Mouse (Mus musculus) left cerebral cortex, postnatal 36 days (tissue): ENCODE data around the gene Spon1. TPM values are rescaled to one million over a fixed set of nuclear protein-coding genes. Genes with fewer than 3 reads are reported as not detected.

Experiments used
- DNase-seq, 2 experiments: peaks; one replicate each; pipeline ENCODE4 v3.0.0; 2021 to 2022; ENCODE audit warnings: low spot score in 2 of 2, mixed read lengths in 1 of 2
- intact Hi-C: fragments of 180-260 bp; cut with DNase I; formaldehyde crosslinking; loops from one replicate; pipeline ENCODE4 v1.15.1; 2025
- total RNA-seq, 2 experiments: library from RNA; stranded (reverse); gene quantifications; 2 replicates each; pipeline ENCODE4 v1.2.3; 2021

Spon1 gene
- 10 to 100 TPM; 39.0 to 39.2 TPM for total RNA-seq

DNA sequence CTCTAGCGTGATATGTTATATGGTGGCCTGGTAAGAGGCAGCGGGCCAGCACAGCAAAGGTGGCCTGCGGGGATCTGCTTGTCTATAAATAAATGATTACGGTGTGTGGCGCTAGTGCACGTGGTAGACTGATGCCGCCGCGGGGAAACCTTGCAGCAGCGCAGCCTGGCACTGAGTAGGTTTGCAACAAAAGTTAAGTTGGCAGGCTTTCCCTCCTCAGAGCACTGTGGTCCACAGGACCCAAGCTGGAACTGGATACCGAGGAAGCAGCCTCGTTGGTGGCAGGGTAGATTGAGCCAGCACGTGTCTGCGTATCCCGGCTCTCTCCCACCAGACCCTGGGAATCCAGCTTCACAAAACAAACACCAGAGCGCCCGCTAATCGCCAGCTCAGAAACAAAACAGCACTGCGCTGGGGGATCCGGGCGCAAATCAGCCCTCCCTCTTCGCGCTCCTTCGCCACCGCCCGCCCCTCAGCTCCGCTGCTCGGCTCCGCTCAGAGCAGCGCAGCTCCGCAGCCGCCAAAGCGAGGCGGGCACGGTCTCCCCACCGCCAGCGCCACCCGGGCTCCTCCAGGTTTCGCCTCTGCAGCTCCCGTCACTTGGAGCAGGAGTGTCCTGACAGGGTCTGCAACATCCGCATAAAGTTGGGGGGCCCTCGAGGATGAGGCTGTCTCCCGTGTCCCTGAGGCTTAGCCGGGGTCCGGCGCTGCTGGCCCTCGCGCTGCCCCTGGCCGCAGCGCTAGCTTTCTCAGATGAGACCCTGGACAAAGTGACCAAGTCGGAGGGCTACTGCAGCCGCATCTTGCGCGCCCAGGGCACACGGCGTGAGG is at the start of gene Spon1:
Gene Spon1 (plus strand): TSS at position 332 of the 831 bp plus-strand sequence.
- intact Hi-C loops, result loop anchor here (5.0 kb wide), 1 partner anchor 159 kb away; no protein-coding TSS in a partner anchor
- peak; percentile 54 to 59 for DNase-seq

- intact Hi-C loops, result no loop called here
- no peak for DNase-seq
These were observed 43.8 kb upstream of the Spon1 start for GRCm38 (mm10) chr7:113721994-113722393.

DNA sequence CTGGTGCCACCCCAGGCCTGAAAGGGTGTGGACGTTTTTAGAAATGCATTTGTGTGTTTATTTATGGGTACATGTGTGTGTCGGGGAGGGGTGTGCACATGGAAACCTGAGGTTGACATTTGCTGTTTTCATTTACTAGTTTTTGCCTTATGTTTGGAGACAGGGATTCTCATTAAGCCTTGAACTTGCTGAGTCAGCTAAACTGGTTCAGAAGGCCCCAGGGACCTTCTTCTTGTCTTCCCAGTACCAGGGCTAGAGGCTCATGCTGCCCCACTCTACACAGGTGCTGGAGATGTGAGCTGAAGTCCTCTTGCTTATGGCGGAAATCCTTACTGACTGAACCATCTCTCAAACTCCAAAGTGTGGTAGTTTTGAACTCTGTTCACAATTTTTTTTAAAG is 41.9 kb upstream of the Spon1 start:
- no peak for DNase-seq
- intact Hi-C loops, result no loop called here

DNA sequence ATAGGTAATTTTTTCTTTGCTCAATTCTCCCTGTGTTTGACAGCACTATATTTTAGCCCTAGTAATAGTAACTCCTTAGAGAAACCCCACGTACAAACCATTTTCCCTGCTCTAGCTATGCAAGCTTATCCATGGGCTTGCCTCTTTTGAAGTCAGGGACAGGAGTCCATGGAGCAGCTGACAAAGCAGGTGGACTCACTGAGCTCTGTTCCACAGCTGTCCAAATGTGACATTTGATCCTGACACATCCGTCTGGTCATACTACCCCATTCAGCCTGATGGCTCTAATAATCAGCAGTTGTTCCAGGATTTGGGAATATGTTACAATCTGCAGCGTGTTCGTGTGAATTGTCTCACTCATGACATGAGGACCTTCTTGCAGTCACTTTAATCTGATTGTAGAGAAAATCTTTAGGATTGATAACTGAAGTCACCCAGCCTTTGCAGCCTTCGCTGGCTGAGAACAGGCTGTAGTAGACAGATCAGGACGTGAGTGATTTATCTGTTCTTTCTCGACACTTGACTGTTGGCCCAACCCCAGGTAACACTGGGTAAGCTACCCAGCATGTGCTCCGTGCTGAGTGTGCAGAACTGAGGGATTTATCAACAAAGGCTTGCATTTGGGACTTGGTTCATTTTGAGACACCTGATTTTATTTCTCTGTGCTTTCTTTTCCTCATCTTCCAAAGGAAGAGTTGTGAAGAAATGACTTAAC is 37.6 kb upstream of the Spon1 start:
- DNase-seq, result no peak
- intact Hi-C loops, result no loop called here

GRCm38 (mm10) chr7:113728926-113729325 is 36.9 kb upstream of the Spon1 start:
- no peak for DNase-seq
- intact Hi-C loops, result no loop called here

DNA sequence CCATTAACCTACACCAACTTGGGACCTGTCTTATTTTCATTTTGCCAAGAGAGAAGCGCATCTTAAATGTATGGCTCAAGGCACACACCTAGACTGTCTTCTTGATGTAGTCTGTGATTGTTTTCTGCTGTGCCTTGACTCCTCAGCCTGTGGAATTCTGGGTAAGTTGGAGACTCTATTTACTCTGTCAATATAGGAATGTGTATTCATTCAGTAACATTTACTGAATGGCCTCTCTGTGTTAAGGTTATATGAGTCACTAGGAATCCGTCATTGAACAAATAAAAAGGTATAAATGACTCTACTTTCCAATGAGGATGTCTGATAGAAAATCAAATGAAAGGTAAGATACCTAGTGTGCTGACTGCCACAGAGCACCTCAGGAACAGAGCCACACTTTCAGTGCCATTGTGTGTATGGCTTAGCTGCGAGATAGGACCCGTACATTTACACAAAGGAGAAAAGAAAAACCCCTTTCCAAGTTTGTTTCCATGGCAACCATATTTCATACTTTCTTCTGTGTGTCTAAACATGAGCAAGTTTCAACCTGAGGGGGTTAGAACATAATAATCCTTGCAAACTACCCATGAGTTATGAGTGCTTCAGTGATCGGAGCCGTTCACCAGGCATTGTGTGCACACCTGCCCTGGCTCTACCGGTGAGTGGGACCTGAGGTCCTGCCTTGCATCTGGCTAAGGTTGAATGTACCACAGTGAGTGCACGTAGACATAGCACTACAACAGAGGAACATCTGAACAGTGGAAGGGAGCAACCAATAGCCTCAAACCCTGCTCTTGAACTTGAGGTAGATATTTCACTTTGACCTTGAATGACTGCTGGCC is 35.2 kb upstream of the Spon1 start:
- intact Hi-C loops, result no loop called here

GRCm38 (mm10) chr7:113737790-113738362 is 27.9 kb upstream of the Spon1 start:
- intact Hi-C loops, result no loop called here
- peak; percentile 11 to 15 for DNase-seq

More for the DNA sequence above, 35.2 kb upstream of the Spon1 start:
- DNase-seq, result no peak

DNA sequence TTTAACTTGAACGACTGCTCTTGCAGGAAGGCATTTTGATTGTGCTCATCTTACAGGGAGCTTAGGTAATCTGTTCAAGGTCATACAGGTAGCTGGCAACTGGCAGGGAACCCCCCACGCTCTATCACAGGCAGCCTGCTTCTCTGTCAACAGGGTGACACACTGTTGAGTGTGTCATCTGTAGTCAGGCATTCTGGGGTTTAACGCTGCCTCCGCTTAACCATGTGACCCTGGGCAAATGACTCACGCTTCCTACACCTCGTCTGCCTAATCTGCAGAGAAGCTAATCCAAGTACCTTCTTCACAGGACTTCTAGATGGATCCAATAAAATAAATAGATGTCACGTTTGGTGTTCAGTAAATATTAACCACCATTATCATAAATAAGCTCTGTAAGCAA is 26.6 kb upstream of the Spon1 start:
- intact Hi-C loops, result no loop called here
- DNase-seq, result peak; percentile 13 to 40

GRCm38 (mm10) chr7:113742644-113743043 is 23.2 kb upstream of the Spon1 start:
- no peak for DNase-seq
- intact Hi-C loops, result no loop called here

DNA sequence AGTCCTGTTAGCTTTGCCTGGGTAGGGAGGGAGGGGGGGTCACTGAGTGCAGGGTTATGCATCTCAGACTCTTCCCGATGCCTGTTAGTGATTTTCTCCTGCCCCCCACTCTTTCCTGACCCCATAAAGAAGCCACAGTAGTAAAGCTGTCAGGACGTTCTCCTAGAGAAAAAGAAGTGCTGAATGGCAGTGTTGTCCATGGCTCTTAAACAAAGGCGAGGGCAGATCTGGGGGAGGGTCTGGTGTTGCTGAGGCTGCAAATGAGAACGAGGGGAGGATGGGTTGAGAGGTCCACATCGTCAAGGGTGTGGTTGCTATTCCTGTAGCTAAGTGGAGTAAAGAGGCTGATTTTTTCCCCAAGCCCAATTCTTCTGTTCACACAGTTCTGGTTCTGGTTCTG is 21.8 kb upstream of the Spon1 start:
- intact Hi-C loops, result no loop called here
- no peak for DNase-seq

DNA sequence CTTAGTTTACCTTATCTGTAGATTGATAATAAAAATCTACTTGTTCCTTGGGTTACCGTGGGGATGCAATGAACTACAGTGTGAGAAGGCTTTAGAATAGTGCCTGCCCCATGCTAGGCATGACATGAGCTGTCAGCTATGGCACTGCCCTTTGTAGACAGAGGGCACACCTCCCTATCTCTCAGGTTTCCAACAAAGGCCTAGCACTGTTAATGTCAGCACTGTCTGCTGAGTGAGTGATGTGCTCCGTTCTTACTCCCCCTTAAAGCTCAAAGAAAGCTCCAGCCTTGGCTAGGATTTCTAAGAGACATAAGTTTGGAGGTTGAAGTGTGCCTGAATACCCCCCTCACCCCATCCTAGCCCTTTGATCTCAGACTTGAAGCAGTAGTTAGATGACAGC is 9.2 kb upstream of the Spon1 start:
- intact Hi-C loops, result no loop called here
- DNase-seq, result no peak

GRCm38 (mm10) chr7:113759212-113759611 is 6.6 kb upstream of the Spon1 start:
- peak; percentile 32 to 51 for DNase-seq
- intact Hi-C loops, result loop anchor here (1.0 kb wide), 1 partner anchor 261 kb away; no protein-coding TSS in a partner anchor

GRCm38 (mm10) chr7:113765133-113765532 is 665 bp upstream of the Spon1 start:
- intact Hi-C loops, result loop anchor here (5.0 kb wide), 1 partner anchor 158 kb away; no protein-coding TSS in a partner anchor

GRCm38 (mm10) chr7:113766498-113766941 is 722 bp downstream of the Spon1 start:
- peak in 1 of 2 experiments; percentile 13 for DNase-seq
- intact Hi-C loops, result loop anchor here (5.0 kb wide), 1 partner anchor 159 kb away; no protein-coding TSS in a partner anchor

More at GRCm38 (mm10) chr7:113765133-113765532, 665 bp upstream of the Spon1 start:
- no peak for DNase-seq

- DNase-seq, result no peak
- intact Hi-C loops, result loop anchor here (5.0 kb wide), 1 partner anchor 160 kb away; no protein-coding TSS in a partner anchor
These were observed 1.7 kb downstream of the Spon1 start for GRCm38 (mm10) chr7:113767546-113767945.

- no peak for DNase-seq
- intact Hi-C loops, result loop anchor here (5.0 kb wide), 1 partner anchor 161 kb away; no protein-coding TSS in a partner anchor
These were observed 2.6 kb downstream of the Spon1 start for GRCm38 (mm10) chr7:113768174-113768935.

- intact Hi-C loops, result loop anchor here (5.0 kb wide), 1 partner anchor 162 kb away; no protein-coding TSS in a partner anchor
- no peak for DNase-seq
These were observed 3.5 kb downstream of the Spon1 start for GRCm38 (mm10) chr7:113769281-113769680.

GRCm38 (mm10) chr7:113772135-113772534 is 6.3 kb downstream of the Spon1 start:
- intact Hi-C loops, result loop anchor here (10.0 kb wide), 1 partner anchor 133 kb away; no protein-coding TSS in a partner anchor
- DNase-seq, result no peak
